In the genomic region with DNA sequence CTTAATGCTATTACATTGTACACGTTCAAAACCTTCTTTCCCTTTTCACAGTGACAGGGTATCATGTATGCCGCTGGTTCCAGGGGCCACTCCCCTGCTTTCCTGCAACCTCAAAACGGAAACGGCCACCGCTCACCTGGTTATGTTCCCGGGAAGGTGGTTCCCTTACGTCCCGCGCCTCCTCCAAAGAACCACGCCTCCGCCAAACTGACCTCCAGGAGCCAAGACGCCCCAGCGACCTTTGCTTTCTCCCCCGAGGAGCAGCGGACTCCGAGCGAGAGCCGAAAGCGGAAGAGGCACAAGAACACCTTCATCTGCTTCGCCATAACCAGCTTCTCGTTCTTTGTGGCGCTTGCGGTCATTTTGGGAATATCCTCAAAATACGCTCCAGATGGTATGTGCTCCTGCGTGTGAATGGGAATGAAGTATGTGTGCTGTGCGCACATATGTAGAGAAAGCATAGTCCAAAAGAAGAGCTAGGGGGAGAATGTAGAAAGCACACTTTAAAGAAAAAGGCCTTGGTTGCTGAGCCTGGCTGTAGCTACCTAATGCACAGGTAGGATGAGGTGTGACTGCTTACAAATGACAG, we compare ENCODE assay signal across 21 mouse cellular contexts. TPM values are rescaled to one million over a fixed set of nuclear protein-coding genes. Genes with fewer than 3 reads are reported as not detected.
DNase-seq lines count a peak whose midpoint lies in the region; ATAC-seq lines count a peak whose summit lies in the region.
"Had no signal": no experiment of that assay in that cellular context is flagged by ENCODE, and none has a peak within 500 bp of the region (broad histone marks: within the 10 kb centered on the region; RNA-seq: fewer than 3 reads in every experiment).

No protein-coding gene starts in this region.

- WGBS in forebrain, embryonic 15.5 days = 86% methylated on average over 26 of the region's 26 CpGs
- WGBS in forebrain, embryonic 11.5 days = 94% methylated on average over 26 of the region's 26 CpGs

- no peak overlapping the region for H3K9ac ChIP-seq in forebrain, embryonic 15.5 days (replicated peaks)
- H3K9ac ChIP-seq in forebrain, embryonic 11.5 days (ENCODE audit: low read length) = no peak overlapping the region
- H3K9ac ChIP-seq: heart, embryonic 15.5 days; intestine, embryonic 15.5 days; liver, embryonic 14.5 days; lung, embryonic 15.5 days; neural tube, embryonic 12.5 days had no signal

- no peak for DNase-seq in forebrain, embryonic 11.5 days (ENCODE audit: low spot score)
- DNase-seq in kidney, adult 18-20 months = peak; percentile 40
- DNase-seq in kidney, postnatal 4 days = no peak
- DNase-seq in right cerebral cortex, postnatal 25 days = peak; percentile 21
- no peak for DNase-seq in right cerebral cortex, postnatal 36 days (ENCODE audit: low spot score in 2 of 2)
- peak; percentile 80 for DNase-seq in yolk sac, embryonic 10.5 days (ENCODE audit: low spot score)
- DNase-seq in cerebellum, adult 11 months = no peak
- DNase-seq: adrenal gland, postnatal 10 days; gastrocnemius, postnatal 10 days; heart, postnatal 4 days; lung, postnatal 4 days; spleen, adult 18-20 months; thymus, postnatal 25 days had no signal

- H3K27me3 ChIP-seq in forebrain, embryonic 15.5 days = no peaks in the 10 kb centered on the region
- no peaks in the 10 kb centered on the region for H3K27me3 ChIP-seq in forebrain, embryonic 11.5 days (ENCODE audit: control insufficient read depth, insufficient read depth, low read length)
- H3K27me3 ChIP-seq: CH12.LX; heart, embryonic 15.5 days; intestine, embryonic 15.5 days; lung, embryonic 15.5 days; neural tube, embryonic 12.5 days had no signal

- H3K4me3 ChIP-seq in forebrain, embryonic 15.5 days = no peak overlapping the region
- no peak overlapping the region for H3K4me3 ChIP-seq in forebrain, embryonic 11.5 days (ENCODE audit: low read depth, low read length)
- H3K4me3 ChIP-seq: heart, embryonic 15.5 days; intestine, embryonic 15.5 days; lung, embryonic 15.5 days; neural tube, embryonic 12.5 days had no signal

- H3K4me1 ChIP-seq in forebrain, embryonic 15.5 days = peaks cover 37% of the 10 kb centered on the region
- peaks cover 15% of the 10 kb centered on the region for H3K4me1 ChIP-seq in forebrain, embryonic 11.5 days (replicated peaks; ENCODE audit: control insufficient read depth, insufficient read depth, low read length)
- H3K4me1 ChIP-seq: intestine, embryonic 15.5 days had no signal

- H3K36me3 ChIP-seq in forebrain, embryonic 15.5 days = peaks cover 24% of the 10 kb centered on the region
- peaks cover 3% of the 10 kb centered on the region; the same call in 1 of the 2 replicates for H3K36me3 ChIP-seq in forebrain, embryonic 11.5 days (ENCODE audit: control insufficient read depth, insufficient read depth, low read length)

- H3K9me3 ChIP-seq in forebrain, embryonic 15.5 days = no peaks in the 10 kb centered on the region
- no peaks in the 10 kb centered on the region for H3K9me3 ChIP-seq in forebrain, embryonic 11.5 days (ENCODE audit: control insufficient read depth, low read length)
- H3K9me3 ChIP-seq: heart, embryonic 15.5 days; intestine, embryonic 15.5 days; lung, embryonic 15.5 days; neural tube, embryonic 12.5 days had no signal

- no peak for ATAC-seq in forebrain, embryonic 15.5 days (replicated peaks)
- no peak for ATAC-seq in forebrain, embryonic 11.5 days (replicated peaks; ENCODE audit: low FRiP score)
- ATAC-seq: activated CD4-positive, CD25-positive, alpha-beta regulatory T cell, adult 4 months; intestine, embryonic 15.5 days had no signal

- H3K4me2 ChIP-seq in forebrain, embryonic 15.5 days (replicated peaks) = no peak overlapping the region
- H3K4me2 ChIP-seq in forebrain, embryonic 11.5 days (ENCODE audit: low read depth, low read length, severe bottlenecking) = no peak overlapping the region
- H3K4me2 ChIP-seq: heart, embryonic 15.5 days; intestine, embryonic 15.5 days; lung, embryonic 15.5 days; neural tube, embryonic 12.5 days had no signal

- peak overlapping the region; percentile 55; the same call in 1 of the 2 replicates for H3K27ac ChIP-seq in forebrain, embryonic 15.5 days (replicated peaks)
- H3K27ac ChIP-seq in forebrain, embryonic 11.5 days (ENCODE audit: low read depth, low read length) = no peak overlapping the region
- H3K27ac ChIP-seq: heart, embryonic 15.5 days; intestine, embryonic 15.5 days; liver, embryonic 14.5 days; lung, embryonic 15.5 days; neural tube, embryonic 12.5 days had no signal

RNA-seq across cellular contexts. Expression of gene Cemip2, which starts 14.5 kb away (rescaled TPM):
- 39.3 and 43.0 TPM in 2 replicates for polyA plus RNA-seq in forebrain, embryonic 15.5 days (2015; fragmentation: Nextera tagmentation; extraction: Ambion mirVana)
- 75.4 and 77.2 TPM in 2 replicates for polyA plus RNA-seq in forebrain, embryonic 11.5 days (2014; fragmentation: Nextera tagmentation; extraction: Ambion mirVana)

Comparison
In these comparisons a context has a peak if more than half of its experiments do, and no peak if none do; other contexts are left out.
1. DNase-seq: peak in kidney, adult 18-20 months (single experiment), right cerebral cortex, postnatal 25 days (single experiment) and yolk sac, embryonic 10.5 days (single experiment); none in forebrain, embryonic 11.5 days (single experiment), kidney, postnatal 4 days (0 of 2), right cerebral cortex, postnatal 36 days (0 of 2) and cerebellum, adult 11 months (single experiment).